Mouse (Mus musculus) hindbrain, postnatal 0 days (tissue): ENCODE measurements at regions not wholly inside any gene's neighbourhood (a gene's known extent, or its start where the extent isn't known, plus 50 kb on each side); places are given as distances from the start of the nearest gene placed in this dataset.

ENCODE experiments used
- ATAC-seq: fragments of 200-750 bp; cut with Nextera tagmentation; 2 replicates; pipeline ENCODE4 v1.8.0; 2017; ENCODE audit warnings: mild to moderate bottlenecking, moderate TSS enrichment, moderate library complexity
- DNase-seq: peaks from one replicate; pipeline ENCODE4 v3.0.0-alpha.2; 2015; ENCODE audit warnings: low spot score
- H3K27ac ChIP-seq: fragments of 300-500 bp; sonication (generic); 2 replicates; pipeline ENCODE4 v1.5.1; 2014; ENCODE audit warnings: mild to moderate bottlenecking
- H3K27me3 ChIP-seq: fragments of 300-500 bp; sonication (generic); 2 replicates; pipeline ENCODE4 v1.6.1; 2014; ENCODE audit warnings: low read length, mixed read lengths; ENCODE audit not compliant: insufficient read depth
- H3K36me3 ChIP-seq: fragments of 300-500 bp; sonication (generic); 2 replicates; pipeline ENCODE4 v1.6.1; 2014; ENCODE audit warnings: low read length, mixed read lengths; ENCODE audit not compliant: insufficient read depth
- H3K4me1 ChIP-seq: fragments of 300-500 bp; sonication (generic); 2 replicates; pipeline ENCODE4 v1.6.1; 2014; ENCODE audit warnings: antibody characterized with exemption, low read length, mixed read lengths; ENCODE audit not compliant: insufficient read depth
- H3K4me2 ChIP-seq: fragments of 300-500 bp; sonication (generic); 2 replicates; pipeline ENCODE4 v1.6.1; 2014; ENCODE audit warnings: low read depth, mild to moderate bottlenecking, low read length, moderate library complexity, mixed read lengths
- H3K4me3 ChIP-seq: fragments of 300-500 bp; sonication (generic); 2 replicates; pipeline ENCODE4 v1.5.1; 2014; ENCODE audit warnings: low read length
- H3K9ac ChIP-seq: fragments of 300-500 bp; sonication (generic); replicated peaks from 2 replicates; pipeline ENCODE4 v1.6.1; 2014; ENCODE audit warnings: mild to moderate bottlenecking, low read length, moderate library complexity, mixed read lengths
- H3K9me3 ChIP-seq: fragments of 300-500 bp; sonication (generic); 2 replicates; pipeline ENCODE4 v1.6.1; 2016; ENCODE audit warnings: low read length, mixed read lengths
- CTCF ChIP-seq: IDR thresholded peaks from 2 replicates; pipeline ENCODE4 v1.5.1; 2016; ENCODE audit warnings: antibody characterized with exemption, control low read depth, low read depth
- WGBS: fragments of 180-500 bp; shearing (Covaris S2); extraction: QIAGEN DNeasy Blood & Tissue Kit; methylation state at CpG from one replicate; pipeline ENCODE4 v1.1.7; 2014; 5-methylcytosine and 5-hydroxymethylcytosine counted together

GRCm38 (mm10) chr6:139103397-139103796 is 398.4 kb downstream of the Rergl start:
- Histone ChIP-seq H3K27me3 (no peaks in the 10 kb centered on the region), H3K4me3 (no peak overlapping the region), H3K9ac (no peak overlapping the region), H3K36me3 (no peaks in the 10 kb centered on the region), H3K27ac (no peak overlapping the region), H3K4me2 (no peak overlapping the region), H3K4me1 (no peaks in the 10 kb centered on the region), H3K9me3 (no peaks in the 10 kb centered on the region)
- ATAC-seq (no peak), DNase-seq (no peak)
- no peak for TF ChIP-seq CTCF
- 53% methylated on average over 3 of the region's 3 CpGs for WGBS

- DNase-seq (no peak), ATAC-seq (no peak)
- Histone ChIP-seq H3K9ac (no peak overlapping the region), H3K4me2 (no peak overlapping the region), H3K9me3 (no peaks in the 10 kb centered on the region), H3K4me3 (no peak overlapping the region), H3K27me3 (no peaks in the 10 kb centered on the region), H3K4me1 (no peaks in the 10 kb centered on the region), H3K27ac (no peak overlapping the region), H3K36me3 (no peaks in the 10 kb centered on the region)
- no peak for TF ChIP-seq CTCF
- 90% methylated on average over 11 of the region's 11 CpGs for WGBS
These were observed 402.5 kb downstream of the Rergl start for GRCm38 (mm10) chr6:139099273-139099672.

GRCm38 (mm10) chr6:139075433-139075832 is 417.1 kb upstream of the Igbp1b start:
- ATAC-seq, result peak; percentile 56
- Histone ChIP-seq H3K27ac (no peak overlapping the region), H3K27me3 (no peaks in the 10 kb centered on the region), H3K4me3 (no peak overlapping the region), H3K4me1 (no peaks in the 10 kb centered on the region), H3K4me2 (no peak overlapping the region), H3K9me3 (no peaks in the 10 kb centered on the region), H3K36me3 (no peaks in the 10 kb centered on the region), H3K9ac (no peak overlapping the region)
- 43% methylated on average over 4 of the region's 4 CpGs for WGBS
- peak; percentile 56 for DNase-seq
- TF ChIP-seq CTCF, result no peak

- Histone ChIP-seq H3K9ac (no peak overlapping the region), H3K9me3 (no peaks in the 10 kb centered on the region), H3K27ac (no peak overlapping the region), H3K36me3 (no peaks in the 10 kb centered on the region), H3K4me3 (no peak overlapping the region), H3K4me2 (no peak overlapping the region), H3K4me1 (no peaks in the 10 kb centered on the region), H3K27me3 (no peaks in the 10 kb centered on the region)
- ATAC-seq (no peak), DNase-seq (no peak)
- TF ChIP-seq CTCF, result no peak
- WGBS, result 76% methylated on average over 3 of the region's 3 CpGs
These were observed 369.4 kb upstream of the Igbp1b start for GRCm38 (mm10) chr6:139027696-139028095.

GRCm38 (mm10) chr6:139014526-139014925 is 356.2 kb upstream of the Igbp1b start:
- H3K4me2 ChIP-seq, result no peak overlapping the region
- DNase-seq (no peak), ATAC-seq (no peak)
- H3K27ac ChIP-seq, result no peak overlapping the region
- no peak overlapping the region for H3K4me3 ChIP-seq
- H3K9me3 ChIP-seq, result no peaks in the 10 kb centered on the region
- WGBS, result 87% methylated on average over 4 of the region's 4 CpGs
- H3K9ac ChIP-seq, result no peak overlapping the region
- TF ChIP-seq CTCF, result peak; percentile 20; the same call in 1 of the 2 replicates
- no peaks in the 10 kb centered on the region for H3K4me1 ChIP-seq
- H3K36me3 ChIP-seq, result no peaks in the 10 kb centered on the region
- H3K27me3 ChIP-seq, result no peaks in the 10 kb centered on the region

GRCm38 (mm10) chr6:139010501-139010900 is 352.2 kb upstream of the Igbp1b start:
- H3K27ac ChIP-seq, result no peak overlapping the region
- H3K4me3 ChIP-seq, result no peak overlapping the region
- TF ChIP-seq CTCF, result no peak
- no peaks in the 10 kb centered on the region for H3K27me3 ChIP-seq
- no peak overlapping the region for H3K9ac ChIP-seq
- H3K36me3 ChIP-seq, result no peaks in the 10 kb centered on the region
- H3K9me3 ChIP-seq, result no peaks in the 10 kb centered on the region
- no peak overlapping the region for H3K4me2 ChIP-seq
- 85% methylated on average over 4 of the region's 4 CpGs for WGBS
- ATAC-seq (no peak), DNase-seq (no peak)
- H3K4me1 ChIP-seq, result no peaks in the 10 kb centered on the region
